Comparison of ENCODE assay signal across 13 mouse cellular contexts in genomic region chr7:24487403-24487802, GRCm38 (mm10). TPM values are rescaled to one million over a fixed set of nuclear protein-coding genes. Genes with fewer than 3 reads are reported as not detected.
A peak's percentile ranks its signal among the peaks of the same experiment; 100 is the strongest.
DNase-seq lines count a peak whose midpoint lies in the region; ATAC-seq and TF ChIP-seq lines count a peak whose summit lies in the region.
"Had no signal": no experiment of that assay in that cellular context is flagged by ENCODE, and none has a peak within 500 bp of the region (broad histone marks: within the 10 kb centered on the region; RNA-seq: fewer than 3 reads in every experiment).

No protein-coding gene starts in this region.

- DNase-seq in kidney, adult 11 months, result no peak
- DNase-seq in forebrain, embryonic 11.5 days (ENCODE audit: low spot score), result no peak
- DNase-seq in hindbrain, embryonic 14.5 days (ENCODE audit: low spot score), result no peak
- peak; percentile 57 for DNase-seq in midbrain, postnatal 0 days (ENCODE audit: low spot score)
- DNase-seq in adrenal gland, postnatal 36 days, result no peak
- no peak for DNase-seq in kidney, adult 8-10 months
- DNase-seq in embryo, embryonic 9.5 days (ENCODE audit: extremely low spot score), result no peak
- DNase-seq: gastrocnemius, postnatal 36 days; kidney, adult 18-20 months; lung, postnatal 10 days had no signal

- TF ChIP-seq CTCF in midbrain, postnatal 0 days (IDR thresholded peaks at IDR 0.05), result no peak

- ATAC-seq in kidney, embryonic 16.5 days (ENCODE audit: low FRiP score, low TSS enrichment), result 0 out of 2 replicates have a peak, but pooled peaks have one; percentile 17
- no peak for ATAC-seq in forebrain, embryonic 11.5 days (replicated peaks; ENCODE audit: low FRiP score)
- peak; percentile 5; the same call in 1 of the 2 replicates for ATAC-seq in hindbrain, embryonic 14.5 days (ENCODE audit: low FRiP score)
- no peak for ATAC-seq in midbrain, postnatal 0 days (ENCODE audit: low FRiP score)

- H3K27ac ChIP-seq in kidney, embryonic 16.5 days (ENCODE audit: low read length), result no peak overlapping the region
- peak overlapping the region; percentile 64; the same call in 1 of the 2 replicates for H3K27ac ChIP-seq in forebrain, embryonic 11.5 days (ENCODE audit: low read depth, low read length)
- peak overlapping the region; percentile 77 for H3K27ac ChIP-seq in hindbrain, embryonic 14.5 days
- peak overlapping the region; percentile 71 for H3K27ac ChIP-seq in midbrain, postnatal 0 days (ENCODE audit: low read depth, low read length)

- H3K4me3 ChIP-seq in kidney, embryonic 16.5 days (ENCODE audit: low read length), result no peak overlapping the region
- no peak overlapping the region for H3K4me3 ChIP-seq in forebrain, embryonic 11.5 days (ENCODE audit: low read depth, low read length)
- H3K4me3 ChIP-seq in hindbrain, embryonic 14.5 days (replicated peaks; ENCODE audit: low read length), result no peak overlapping the region
- H3K4me3 ChIP-seq in midbrain, postnatal 0 days (ENCODE audit: low read depth, low read length), result peak overlapping the region; percentile 25; the same call in 1 of the 2 replicates

- H3K9me3 ChIP-seq in kidney, embryonic 16.5 days (ENCODE audit: low read length), result no peaks in the 10 kb centered on the region
- no peaks in the 10 kb centered on the region for H3K9me3 ChIP-seq in forebrain, embryonic 11.5 days (ENCODE audit: control insufficient read depth, low read length)
- H3K9me3 ChIP-seq in hindbrain, embryonic 14.5 days (ENCODE audit: control insufficient read depth, low read length), result no peaks in the 10 kb centered on the region
- H3K9me3 ChIP-seq in midbrain, postnatal 0 days (ENCODE audit: low read length), result no peaks in the 10 kb centered on the region

- H3K4me1 ChIP-seq in kidney, embryonic 16.5 days (ENCODE audit: insufficient read depth, low read length), result peaks cover 12% of the 10 kb centered on the region
- peaks cover 16% of the 10 kb centered on the region for H3K4me1 ChIP-seq in forebrain, embryonic 11.5 days (replicated peaks; ENCODE audit: control insufficient read depth, insufficient read depth, low read length)
- H3K4me1 ChIP-seq in hindbrain, embryonic 14.5 days (replicated peaks; ENCODE audit: control insufficient read depth, insufficient read depth, low read length), result peaks cover 49% of the 10 kb centered on the region
- H3K4me1 ChIP-seq in midbrain, postnatal 0 days (ENCODE audit: insufficient read depth, low read length), result peaks cover 30% of the 10 kb centered on the region

- no peaks in the 10 kb centered on the region for H3K36me3 ChIP-seq in kidney, embryonic 16.5 days (ENCODE audit: insufficient read depth, low read length)
- H3K36me3 ChIP-seq in forebrain, embryonic 11.5 days (ENCODE audit: control insufficient read depth, insufficient read depth, low read length), result no peaks in the 10 kb centered on the region; the same call in 1 of the 2 replicates
- H3K36me3 ChIP-seq in hindbrain, embryonic 14.5 days (replicated peaks; ENCODE audit: control insufficient read depth, insufficient read depth), result peaks cover 26% of the 10 kb centered on the region
- no peaks in the 10 kb centered on the region; the same call in 1 of the 2 replicates for H3K36me3 ChIP-seq in midbrain, postnatal 0 days (ENCODE audit: insufficient read depth, low read length)

- no peak overlapping the region for H3K4me2 ChIP-seq in kidney, embryonic 16.5 days (replicated peaks; ENCODE audit: low read depth, low read length)
- H3K4me2 ChIP-seq in forebrain, embryonic 11.5 days (ENCODE audit: low read depth, low read length, severe bottlenecking), result no peak overlapping the region
- peak overlapping the region; percentile 76 for H3K4me2 ChIP-seq in hindbrain, embryonic 14.5 days (replicated peaks)
- peak overlapping the region; percentile 75 for H3K4me2 ChIP-seq in midbrain, postnatal 0 days (ENCODE audit: low read depth, low read length, poor library complexity, severe bottlenecking)

- 30% methylated on average over 3 of the region's 3 CpGs for WGBS in kidney, embryonic 16.5 days
- 18% methylated on average over 3 of the region's 3 CpGs for WGBS in forebrain, embryonic 11.5 days
- 25% methylated on average over 2 of the region's 3 CpGs for WGBS in hindbrain, embryonic 14.5 days
- 30% methylated on average over 3 of the region's 3 CpGs for WGBS in midbrain, postnatal 0 days

- peaks cover 6% of the 10 kb centered on the region for H3K27me3 ChIP-seq in kidney, embryonic 16.5 days (ENCODE audit: insufficient read depth, low read length)
- H3K27me3 ChIP-seq in forebrain, embryonic 11.5 days (ENCODE audit: control insufficient read depth, insufficient read depth, low read length), result no peaks in the 10 kb centered on the region
- H3K27me3 ChIP-seq in hindbrain, embryonic 14.5 days (ENCODE audit: control insufficient read depth, insufficient read depth, low read length), result no peaks in the 10 kb centered on the region
- H3K27me3 ChIP-seq in midbrain, postnatal 0 days (ENCODE audit: insufficient read depth, low read length), result no peaks in the 10 kb centered on the region

- no peak overlapping the region for H3K9ac ChIP-seq in kidney, embryonic 16.5 days (replicated peaks; ENCODE audit: low read length)
- no peak overlapping the region for H3K9ac ChIP-seq in forebrain, embryonic 11.5 days (ENCODE audit: low read length)
- H3K9ac ChIP-seq in hindbrain, embryonic 14.5 days, result no peak overlapping the region
- peak overlapping the region; percentile 62; the same call in 1 of the 2 replicates for H3K9ac ChIP-seq in midbrain, postnatal 0 days (replicated peaks; ENCODE audit: low read length, poor library complexity, severe bottlenecking)

RNA-seq across cellular contexts. Expression of gene Cadm4, which starts 5.6 kb away (rescaled TPM):
- 4.3 and 6.6 TPM in 2 replicates for polyA plus RNA-seq in kidney, embryonic 16.5 days (2015; fragmentation: Nextera tagmentation; extraction: Ambion mirVana)
- 7.1 and 8.9 TPM in 2 replicates for polyA plus RNA-seq in forebrain, embryonic 11.5 days (2014; fragmentation: Nextera tagmentation; extraction: Ambion mirVana)
- polyA plus RNA-seq in hindbrain, embryonic 14.5 days (2014; fragmentation: Nextera tagmentation; extraction: Ambion mirVana), result 22.7 and 28.3 TPM in 2 replicates
- total RNA-seq in midbrain, postnatal 0 days (2014; rRNA removed), result 342 and 354 TPM in 2 replicates
- 82.0 and 88.1 TPM in 2 replicates for polyA plus RNA-seq in midbrain, postnatal 0 days (2015; fragmentation: Nextera tagmentation; extraction: Ambion mirVana)
- total RNA-seq in adrenal gland, postnatal 36 days (2021), result 1 to 10 TPM; 2.8 to 3.6 TPM

RNA-seq across cellular contexts. Expression of gene Zfp428, which starts 19.4 kb away (rescaled TPM):
- polyA plus RNA-seq in kidney, embryonic 16.5 days (2015; fragmentation: Nextera tagmentation; extraction: Ambion mirVana), result 60.5 and 67.6 TPM in 2 replicates
- 109 and 114 TPM in 2 replicates for polyA plus RNA-seq in forebrain, embryonic 11.5 days (2014; fragmentation: Nextera tagmentation; extraction: Ambion mirVana)
- polyA plus RNA-seq in hindbrain, embryonic 14.5 days (2014; fragmentation: Nextera tagmentation; extraction: Ambion mirVana), result 181 and 201 TPM in 2 replicates
- 209 and 214 TPM in 2 replicates for total RNA-seq in midbrain, postnatal 0 days (2014; rRNA removed)
- polyA plus RNA-seq in midbrain, postnatal 0 days (2015; fragmentation: Nextera tagmentation; extraction: Ambion mirVana), result 297 and 314 TPM in 2 replicates
- 1 to 10 TPM; 6.0 to 6.8 TPM for total RNA-seq in adrenal gland, postnatal 36 days (2021)

RNA-seq across cellular contexts. Expression of gene AC161166.1, which starts 24.9 kb away (rescaled TPM):
- polyA plus RNA-seq in kidney, embryonic 16.5 days (2015; fragmentation: Nextera tagmentation; extraction: Ambion mirVana), result 0.42 and 0.80 TPM in 2 replicates
- polyA plus RNA-seq in forebrain, embryonic 11.5 days (2014; fragmentation: Nextera tagmentation; extraction: Ambion mirVana), result 0.96 and 1.3 TPM in 2 replicates
- 0.65 and 0.98 TPM in 2 replicates for polyA plus RNA-seq in hindbrain, embryonic 14.5 days (2014; fragmentation: Nextera tagmentation; extraction: Ambion mirVana)
- total RNA-seq in midbrain, postnatal 0 days (2014; rRNA removed), result not detected in 2 replicates
- polyA plus RNA-seq in midbrain, postnatal 0 days (2015; fragmentation: Nextera tagmentation; extraction: Ambion mirVana), result 0.47 and 0.78 TPM in 2 replicates
- not detected for total RNA-seq in adrenal gland, postnatal 36 days (2021)
- total RNA-seq: gastrocnemius, postnatal 36 days; layer of hippocampus, postnatal 14 days had no signal

RNA-seq across cellular contexts. Expression of gene Plaur, which starts 25.1 kb away (rescaled TPM):
- 16.3 and 18.5 TPM in 2 replicates for polyA plus RNA-seq in kidney, embryonic 16.5 days (2015; fragmentation: Nextera tagmentation; extraction: Ambion mirVana)
- 1.1 and 1.2 TPM in 2 replicates for polyA plus RNA-seq in forebrain, embryonic 11.5 days (2014; fragmentation: Nextera tagmentation; extraction: Ambion mirVana)
- 1.6 and 1.9 TPM in 2 replicates for polyA plus RNA-seq in hindbrain, embryonic 14.5 days (2014; fragmentation: Nextera tagmentation; extraction: Ambion mirVana)
- total RNA-seq in midbrain, postnatal 0 days (2014; rRNA removed), result 1.4 and 3.7 TPM in 2 replicates
- 0.93 and 1.1 TPM in 2 replicates for polyA plus RNA-seq in midbrain, postnatal 0 days (2015; fragmentation: Nextera tagmentation; extraction: Ambion mirVana)
- total RNA-seq in adrenal gland, postnatal 36 days (2021), result 1 to 10 TPM; 7.9 to 9.8 TPM

RNA-seq across cellular contexts. Expression of gene Irgc1, which starts 35.3 kb away (rescaled TPM):
- not detected in 2 replicates for polyA plus RNA-seq in kidney, embryonic 16.5 days (2015; fragmentation: Nextera tagmentation; extraction: Ambion mirVana)
- not detected in 2 replicates for polyA plus RNA-seq in forebrain, embryonic 11.5 days (2014; fragmentation: Nextera tagmentation; extraction: Ambion mirVana)
- not detected in 2 replicates for polyA plus RNA-seq in hindbrain, embryonic 14.5 days (2014; fragmentation: Nextera tagmentation; extraction: Ambion mirVana)
- total RNA-seq in midbrain, postnatal 0 days (2014; rRNA removed), result not detected in 2 replicates
- polyA plus RNA-seq in midbrain, postnatal 0 days (2015; fragmentation: Nextera tagmentation; extraction: Ambion mirVana), result not detected in 2 replicates
- not detected for total RNA-seq in adrenal gland, postnatal 36 days (2021)
- total RNA-seq: gastrocnemius, postnatal 36 days; layer of hippocampus, postnatal 14 days had no signal
- polyA plus RNA-seq: limb, embryonic 14.5 days had no signal

Comparison
In these comparisons a context has a peak if more than half of its experiments do, and no peak if none do; other contexts are left out.
1. ATAC-seq: peak in kidney, embryonic 16.5 days (single experiment) and hindbrain, embryonic 14.5 days (single experiment); none in forebrain, embryonic 11.5 days (single experiment) and midbrain, postnatal 0 days (single experiment).
2. H3K4me2 ChIP-seq: peak in hindbrain, embryonic 14.5 days (single experiment) and midbrain, postnatal 0 days (single experiment); none in kidney, embryonic 16.5 days (single experiment) and forebrain, embryonic 11.5 days (single experiment).